Mouse (Mus musculus) cortical plate, adult 2 months (tissue): Measurements from ENCODE around the gene Pacsin3. TPM values are rescaled to one million over a fixed set of nuclear protein-coding genes. Genes with fewer than 3 reads are reported as not detected.

Source experiments
- H3K27ac ChIP-seq: fragments of 200-500 bp; 2 replicates; pipeline ENCODE4 v1.5.1; 2012; ENCODE audit warnings: low read length, control low read depth, inconsistent platforms; ENCODE audit not compliant: insufficient read depth
- H3K4me1 ChIP-seq: fragments of 200-500 bp; 2 replicates; pipeline ENCODE4 v1.6.1; 2011; ENCODE audit warnings: low read length; ENCODE audit not compliant: control insufficient read depth, insufficient read depth
- H3K4me3 ChIP-seq: fragments of 200-500 bp; 2 replicates; pipeline ENCODE4 v1.5.1; 2011; ENCODE audit warnings: mild to moderate bottlenecking, low read length, control low read depth; ENCODE audit not compliant: insufficient read depth
- CTCF ChIP-seq: fragments of 200-500 bp; IDR thresholded peaks from 2 replicates; pipeline ENCODE4 v1.5.1; 2011; ENCODE audit warnings: mild to moderate bottlenecking, control low read depth, low read length; ENCODE audit not compliant: insufficient read depth; ENCODE audit errors: extremely low read depth
- POLR2A ChIP-seq: fragments of 200-500 bp; IDR thresholded peaks from 2 replicates; pipeline ENCODE4 v1.6.1; 2011; ENCODE audit warnings: mild to moderate bottlenecking, low read length, control low read depth; ENCODE audit not compliant: insufficient read depth; ENCODE audit errors: extremely low read depth
- polyA plus RNA-seq: library from polyadenylated mRNA; depleted of rRNA; stranded (reverse); fragments of >200 nt; gene quantifications from 2 replicates; pipeline ENCODE4 v1.2.3, GENCODE M21; 2012

Pacsin3 gene
- polyA plus RNA-seq, 1 experiment: 90.4 TPM

GRCm38 (mm10) chr2:91278749-91279371 is 23.1 kb downstream of the Pacsin3 start:
- no peaks in the 10 kb centered on the region for H3K4me1 ChIP-seq
- TF ChIP-seq POLR2A (no peak; the same call in 1 of the 2 replicates), CTCF (peak; percentile 68)
- no peak overlapping the region for H3K4me3 ChIP-seq
- H3K27ac ChIP-seq: no peak overlapping the region

DNA sequence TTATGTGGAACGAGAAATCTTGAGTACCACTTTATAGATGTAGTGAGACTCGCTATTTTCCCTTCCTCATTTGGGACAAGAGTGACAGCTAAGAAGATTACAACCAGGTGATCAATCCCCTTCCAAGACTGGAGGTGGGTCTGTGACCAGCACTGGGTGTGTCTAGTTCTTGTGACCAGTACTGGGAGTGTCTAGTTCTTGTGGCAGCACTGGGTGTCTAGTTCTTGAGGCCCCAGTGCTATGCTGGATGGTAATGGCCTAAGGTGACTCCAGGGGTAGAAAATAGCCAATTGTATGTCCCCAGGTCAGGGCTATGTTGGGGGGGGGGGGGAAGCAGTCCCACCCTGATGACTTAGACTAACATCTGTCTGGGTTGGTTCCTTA is 23.6 kb downstream of the Pacsin3 start:
- Histone ChIP-seq H3K4me1 (no peaks in the 10 kb centered on the region), H3K4me3 (no peak overlapping the region), H3K27ac (no peak overlapping the region)
- no peak for TF ChIP-seq POLR2A
- no peak for TF ChIP-seq CTCF

DNA sequence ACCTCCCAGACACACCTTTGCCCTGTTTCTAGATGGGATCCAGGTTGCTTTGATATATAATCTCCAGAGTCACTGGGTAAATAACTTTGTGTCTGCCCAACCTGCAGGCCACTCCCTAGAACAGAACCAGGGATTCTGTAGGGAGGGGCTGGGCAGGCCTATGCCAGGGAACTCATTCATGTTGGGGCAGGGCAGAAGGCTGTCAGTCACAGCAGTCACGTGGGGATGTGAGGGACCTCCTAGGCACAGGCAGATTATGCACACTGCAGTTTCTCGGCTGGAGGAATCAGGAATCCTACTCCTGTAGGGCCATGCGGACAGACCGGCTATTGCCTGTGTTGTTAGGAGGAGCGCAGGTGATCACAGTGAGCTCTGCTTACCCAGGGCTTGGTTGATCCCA is 25.6 kb downstream of the Pacsin3 start:
- no peak overlapping the region for H3K27ac ChIP-seq
- peaks cover 3% of the 10 kb centered on the region; the same call in 1 of the 2 replicates for H3K4me1 ChIP-seq
- H3K4me3 ChIP-seq: no peak overlapping the region
- TF ChIP-seq POLR2A (no peak), CTCF (no peak)

GRCm38 (mm10) chr2:91283972-91284371 is 28.2 kb downstream of the Pacsin3 start:
- Histone ChIP-seq H3K27ac (0 out of 2 replicates have a peak overlapping the region, but pooled peaks have one; percentile 43), H3K4me1 (peaks cover 3% of the 10 kb centered on the region; the same call in 1 of the 2 replicates), H3K4me3 (no peak overlapping the region)
- TF ChIP-seq CTCF: no peak
- TF ChIP-seq POLR2A: no peak

DNA sequence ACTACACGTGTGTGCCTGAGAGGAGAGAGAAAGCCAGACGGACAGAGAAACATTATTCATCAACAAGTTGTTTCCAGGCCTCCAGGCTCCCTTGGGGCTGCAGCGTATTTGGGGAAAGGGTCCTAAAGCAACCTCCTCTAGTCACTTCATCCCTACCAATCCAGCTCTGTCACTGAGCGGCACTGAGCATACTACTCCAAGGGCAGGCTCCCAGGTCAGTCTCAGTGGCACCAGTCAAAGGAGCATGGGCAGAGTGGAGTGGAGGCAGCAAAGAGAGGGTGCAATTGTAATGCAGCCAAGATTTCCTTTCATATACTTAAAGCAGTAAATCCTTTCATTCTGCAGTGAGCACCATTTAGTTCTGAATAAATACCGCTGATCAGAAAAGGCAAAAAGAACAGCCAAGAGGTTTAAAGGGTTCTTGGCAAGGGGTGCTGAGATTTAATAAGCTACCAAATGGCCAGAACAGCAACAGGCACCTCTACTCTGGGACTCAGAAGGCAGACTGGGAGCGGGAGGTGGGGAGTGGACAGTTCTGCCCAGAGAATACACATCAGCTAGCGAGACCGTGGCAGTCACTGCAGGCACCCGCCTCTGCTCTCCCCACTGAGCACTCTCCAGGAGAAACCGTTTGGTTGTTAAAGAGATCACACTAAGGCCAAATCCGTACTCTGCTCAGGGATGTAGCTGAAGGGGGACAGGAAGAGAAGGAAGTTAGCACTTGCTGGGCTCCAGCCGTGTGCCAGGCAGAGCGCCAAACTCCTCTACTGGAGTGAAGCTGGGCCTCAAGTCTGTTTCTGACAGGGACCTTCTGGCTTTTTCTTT is 28.8 kb downstream of the Pacsin3 start:
- Histone ChIP-seq H3K4me3 (no peak overlapping the region), H3K4me1 (peaks cover 3% of the 10 kb centered on the region; the same call in 1 of the 2 replicates), H3K27ac (0 out of 2 replicates have a peak overlapping the region, but pooled peaks have one; percentile 43)
- no peak for TF ChIP-seq CTCF
- no peak for TF ChIP-seq POLR2A

- H3K27ac ChIP-seq: no peak overlapping the region
Measured at GRCm38 (mm10) chr2:91285885-91286505, 30.2 kb downstream of the Pacsin3 start.

DNA sequence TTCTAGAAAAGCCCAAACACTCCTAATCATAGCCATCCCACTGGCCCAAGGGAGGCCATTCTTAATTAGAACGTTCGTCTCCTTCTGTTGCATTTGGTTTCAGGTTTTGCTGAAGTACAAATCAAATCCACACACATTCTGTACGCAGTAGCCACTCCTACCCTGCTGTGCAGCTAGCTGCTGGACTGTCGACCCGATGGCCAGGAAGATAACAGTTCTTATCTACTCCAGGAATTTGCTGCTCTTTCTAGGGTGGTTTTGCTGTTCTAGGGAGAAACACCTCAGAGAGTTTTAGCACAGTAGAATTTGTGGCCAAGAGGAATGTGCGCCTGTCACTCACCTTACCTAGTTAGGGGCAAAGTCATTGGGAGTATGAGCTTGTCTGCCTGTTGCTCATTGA is 31.8 kb downstream of the Pacsin3 start:
- no peak overlapping the region for H3K27ac ChIP-seq
- H3K4me3 ChIP-seq: no peak overlapping the region
- peaks cover 5% of the 10 kb centered on the region; the same call in 1 of the 2 replicates for H3K4me1 ChIP-seq
- no peak for TF ChIP-seq CTCF
- no peak for TF ChIP-seq POLR2A

More at GRCm38 (mm10) chr2:91285885-91286505, 30.2 kb downstream of the Pacsin3 start:
- H3K4me3 ChIP-seq: no peak overlapping the region
- TF ChIP-seq CTCF: peak; percentile 94
- no peak for TF ChIP-seq POLR2A
- H3K4me1 ChIP-seq: peaks cover 5% of the 10 kb centered on the region; the same call in 1 of the 2 replicates

DNA sequence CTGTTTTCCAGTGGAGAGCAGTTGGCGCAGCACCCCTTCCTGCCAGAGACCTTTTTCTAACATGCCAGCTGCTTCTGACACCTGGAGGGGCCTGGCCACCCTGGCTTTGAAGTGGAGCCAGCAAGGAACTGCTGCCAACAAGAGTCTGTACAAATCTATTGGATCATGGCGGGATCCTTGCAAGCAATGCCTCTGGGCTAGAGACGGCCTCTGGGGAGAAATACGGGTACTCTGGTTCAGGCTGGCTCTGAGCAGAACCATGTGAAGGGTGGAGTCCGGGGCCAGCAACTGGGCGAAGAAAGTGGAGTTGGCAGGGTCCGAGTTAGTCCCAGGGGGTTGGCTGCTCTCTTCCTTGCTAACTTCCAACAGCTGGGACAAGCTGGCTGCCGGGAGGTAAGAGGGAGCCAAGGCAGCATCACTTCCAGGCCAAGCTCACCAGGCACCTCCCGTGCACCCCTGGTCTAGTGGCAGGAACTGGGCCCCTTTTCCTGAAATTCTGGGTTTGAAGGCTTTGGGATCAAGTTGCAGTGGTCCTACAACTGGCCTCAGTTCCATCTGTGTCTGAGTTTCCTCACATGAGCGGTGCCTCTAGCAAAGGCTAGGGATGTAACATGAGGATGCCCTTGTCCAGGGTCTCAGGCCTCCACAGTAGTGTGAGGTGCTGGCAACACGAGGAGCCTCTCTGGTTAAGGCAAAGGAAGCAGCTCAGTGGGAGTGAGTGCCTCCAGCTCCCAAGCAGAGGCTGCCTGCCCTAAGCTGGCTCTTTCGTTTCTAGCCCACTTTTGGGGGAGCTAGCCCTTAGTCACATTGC is 35.6 kb downstream of the Pacsin3 start:
- peaks cover 1% of the 10 kb centered on the region; the same call in 1 of the 2 replicates for H3K4me1 ChIP-seq
- no peak overlapping the region for H3K27ac ChIP-seq
- H3K4me3 ChIP-seq: no peak overlapping the region
- TF ChIP-seq CTCF (no peak), POLR2A (no peak)

DNA sequence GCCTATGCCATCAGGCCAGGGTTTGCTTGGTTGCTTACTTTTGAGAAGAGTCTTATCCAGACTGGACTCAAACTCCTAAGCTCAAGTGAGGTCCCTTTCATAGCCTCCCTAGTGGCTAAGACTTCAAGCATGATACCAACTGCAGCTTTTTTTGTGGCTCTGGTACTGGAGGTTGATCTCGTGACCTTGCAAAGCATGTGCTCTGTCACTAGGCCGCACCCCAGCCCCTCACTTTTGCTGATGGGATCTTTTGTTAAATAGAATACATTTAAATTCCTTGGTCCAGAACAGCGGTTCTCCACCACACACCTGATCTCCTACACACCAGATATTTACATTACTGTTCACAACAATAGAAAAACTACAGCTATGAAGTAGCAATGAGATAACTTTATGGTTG is 38.5 kb downstream of the Pacsin3 start:
- peaks cover 4% of the 10 kb centered on the region; the same call in 1 of the 2 replicates for H3K4me1 ChIP-seq
- H3K4me3 ChIP-seq: no peak overlapping the region
- no peak for TF ChIP-seq POLR2A
- TF ChIP-seq CTCF: no peak
- no peak overlapping the region for H3K27ac ChIP-seq

GRCm38 (mm10) chr2:91295895-91296294 is 40.1 kb downstream of the Pacsin3 start:
- no peak overlapping the region for H3K27ac ChIP-seq
- H3K4me3 ChIP-seq: no peak overlapping the region
- TF ChIP-seq CTCF (no peak), POLR2A (no peak)
- peaks cover 3% of the 10 kb centered on the region; the same call in 1 of the 2 replicates for H3K4me1 ChIP-seq
